Mouse (Mus musculus) cerebellum, adult 8-10 months (tissue): ENCODE measurements at regions not wholly inside any gene's neighbourhood (a gene's known extent, or its start where the extent isn't known, plus 50 kb on each side); places are given as distances from the start of the nearest gene placed in this dataset.

Experiments
- DNase-seq: peaks from one replicate; pipeline ENCODE4 v3.0.0; 2022

- no peak for DNase-seq
Measured at GRCm38 (mm10) chr17:84890871-84891599, 65.5 kb upstream of the Ppm1b start.

DNA sequence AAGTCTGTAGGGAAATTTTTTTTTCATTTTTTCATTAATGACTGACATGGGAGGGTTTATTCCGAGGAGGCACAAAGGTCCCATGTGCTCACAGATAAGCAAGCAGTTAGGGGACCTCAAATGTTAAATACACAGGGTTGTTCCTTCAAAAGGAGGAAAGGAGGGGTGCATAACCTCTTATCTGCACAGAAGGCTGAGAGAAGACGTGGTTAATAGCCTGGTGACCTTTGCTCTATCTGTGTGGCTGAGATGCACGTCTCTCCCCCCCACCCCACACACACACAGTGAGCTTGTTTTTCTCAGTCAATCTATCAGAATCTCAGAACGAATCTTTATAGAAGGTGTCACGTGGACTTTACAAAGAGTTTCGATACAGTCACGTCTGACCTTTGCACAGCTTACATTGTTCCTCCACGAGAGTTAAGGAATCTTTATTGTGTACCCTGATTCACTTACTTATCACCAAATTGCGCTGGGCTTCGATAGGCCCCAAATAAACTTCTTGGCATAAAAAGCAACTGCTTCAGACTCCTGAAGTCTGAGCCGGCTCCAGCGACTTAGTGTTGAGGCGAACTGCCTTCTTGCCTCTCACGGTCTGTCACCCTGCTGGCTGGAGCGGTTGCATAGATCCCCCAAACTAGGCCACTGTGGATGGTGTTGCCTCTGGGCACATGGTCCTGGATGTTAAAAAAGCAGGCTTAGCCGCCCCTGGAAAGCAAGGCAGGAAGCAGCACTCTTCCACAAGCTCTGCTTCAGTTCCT, 63.1 kb upstream of the Ppm1b start:
- no peak for DNase-seq

DNA sequence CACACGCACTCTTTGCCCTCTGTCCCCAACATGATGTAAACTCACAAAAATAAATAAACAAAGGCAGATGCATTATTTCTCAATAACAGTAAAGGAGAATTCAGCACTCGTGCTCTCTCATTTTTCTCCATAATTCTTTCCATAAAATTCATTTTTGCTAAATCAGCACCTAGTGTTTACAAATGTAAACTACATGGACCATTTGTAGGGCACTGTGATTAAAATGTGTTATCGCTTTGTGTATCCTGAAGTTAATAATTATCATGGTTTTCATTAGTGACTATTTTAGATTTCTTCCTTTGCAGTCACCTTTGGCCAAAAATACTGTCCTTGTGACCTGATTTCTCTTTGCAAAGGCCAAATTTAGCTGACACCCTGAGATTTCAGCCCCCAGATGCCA, 61.0 kb upstream of the Ppm1b start:
- no peak for DNase-seq

GRCm38 (mm10) chr17:84896572-84896971, 60.0 kb upstream of the Ppm1b start:
- DNase-seq, result no peak

- no peak for DNase-seq
Measured at GRCm38 (mm10) chr17:84898407-84898806, 58.1 kb upstream of the Ppm1b start.

DNA sequence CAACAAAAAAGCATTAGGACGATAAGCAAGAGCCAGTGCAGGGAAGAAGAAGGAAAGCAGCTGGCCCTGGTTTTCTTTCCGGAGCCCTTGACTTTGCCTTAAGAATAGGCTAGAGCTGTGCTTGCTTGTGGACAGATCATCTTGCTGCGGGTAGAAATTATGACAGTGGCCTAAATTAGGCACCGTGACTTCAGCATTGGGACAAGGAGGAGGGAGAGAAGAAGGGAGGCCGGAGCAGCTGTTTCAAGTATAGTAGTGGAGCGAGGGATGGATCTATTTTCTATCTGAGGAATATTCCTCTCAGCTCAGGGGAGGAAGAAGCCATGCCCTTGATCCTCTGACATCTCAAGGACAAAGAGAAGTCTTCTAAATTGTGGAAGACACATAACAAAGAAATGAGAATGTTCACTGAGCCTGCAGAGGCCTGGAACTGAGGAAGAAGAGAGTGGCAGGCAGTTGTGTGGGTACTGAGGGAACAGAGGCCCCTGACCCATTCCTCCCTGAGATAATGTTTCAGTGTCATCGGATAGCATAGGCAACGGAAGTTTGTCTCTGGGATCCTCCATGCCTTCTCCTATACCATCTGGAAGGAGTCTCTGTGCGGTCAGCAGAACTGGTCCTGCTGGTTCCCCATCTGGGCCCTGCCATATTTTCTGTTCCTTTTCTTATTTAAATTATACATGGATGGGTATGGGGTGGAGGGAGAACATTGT, 52.8 kb upstream of the Ppm1b start:
- no peak for DNase-seq
